Mouse (Mus musculus) kidney, adult 2 months (tissue): ENCODE results near the gene Lpcat4.

Source experiments
- CTCF ChIP-seq: fragments of 200-500 bp; conservative IDR thresholded peaks from 2 replicates; pipeline ENCODE4 v1.5.1; 2011; ENCODE audit warnings: low read depth, mild to moderate bottlenecking, control low read depth, low read length, moderate library complexity, mixed read lengths; ENCODE audit not compliant: insufficient read depth, insufficient read length
- POLR2A ChIP-seq: fragments of 200-500 bp; IDR thresholded peaks from one replicate; pipeline ENCODE4 v1.6.1; 2011; ENCODE audit warnings: low read depth, low read length, control low read depth

- TF ChIP-seq POLR2A, result no peak
- no peak for TF ChIP-seq CTCF
Observed at GRCm38 (mm10) chr2:112273474-112273873, 34.2 kb downstream of the Lpcat4 start.
